Mouse (Mus musculus): Measurements from ENCODE around the gene Ly6g6c.

Gene Ly6g6c

GRCm38 (mm10) chr17:35064951-35065947 is at the start of gene Ly6g6c:
Gene Ly6g6c (plus strand): TSS chr17:35065388.
- ATAC-seq (ENCODE audit: low TSS enrichment): no peak

- ATAC-seq (ENCODE audit: low TSS enrichment): no peak
Observed at GRCm38 (mm10) chr17:35016376-35016775, 48.8 kb upstream of the Ly6g6c start, which contains the start of gene Vwa7. Gene Vwa7 (plus strand): TSS chr17:35016579.

- no peak for ATAC-seq (ENCODE audit: low TSS enrichment)
Observed at GRCm38 (mm10) chr17:35016791-35017705, 48.1 kb upstream of the Ly6g6c start.

GRCm38 (mm10) chr17:35017706-35018030 is 47.5 kb upstream of the Ly6g6c start:
- ATAC-seq (ENCODE audit: low TSS enrichment): no peak

- ATAC-seq (ENCODE audit: low TSS enrichment): no peak
Observed at GRCm38 (mm10) chr17:35018171-35018570, 47.0 kb upstream of the Ly6g6c start.

- ATAC-seq (ENCODE audit: low TSS enrichment): no peak
Observed at GRCm38 (mm10) chr17:35019894-35020293, 45.3 kb upstream of the Ly6g6c start.

GRCm38 (mm10) chr17:35020551-35020950 is 44.6 kb upstream of the Ly6g6c start:
- no peak for ATAC-seq (ENCODE audit: low TSS enrichment)

- ATAC-seq (ENCODE audit: low TSS enrichment): peak; percentile 70
Observed at GRCm38 (mm10) chr17:35021163-35021808, 43.9 kb upstream of the Ly6g6c start.

- ATAC-seq (ENCODE audit: low TSS enrichment): no peak
Observed at GRCm38 (mm10) chr17:35021842-35022477, 43.2 kb upstream of the Ly6g6c start.

GRCm38 (mm10) chr17:35022541-35023060 is 42.6 kb upstream of the Ly6g6c start:
- ATAC-seq (ENCODE audit: low TSS enrichment): no peak

- no peak for ATAC-seq (ENCODE audit: low TSS enrichment)
Observed at GRCm38 (mm10) chr17:35023221-35023620, 42.0 kb upstream of the Ly6g6c start.

- ATAC-seq (ENCODE audit: low TSS enrichment): no peak
Observed at GRCm38 (mm10) chr17:35023756-35024155, 41.4 kb upstream of the Ly6g6c start.

GRCm38 (mm10) chr17:35024261-35024660 is 40.9 kb upstream of the Ly6g6c start:
- no peak for ATAC-seq (ENCODE audit: low TSS enrichment)

- ATAC-seq (ENCODE audit: low TSS enrichment): no peak
Observed at GRCm38 (mm10) chr17:35024691-35025488, 40.3 kb upstream of the Ly6g6c start.

- ATAC-seq (ENCODE audit: low TSS enrichment): no peak
Observed at GRCm38 (mm10) chr17:35026206-35026605, 39.0 kb upstream of the Ly6g6c start.

GRCm38 (mm10) chr17:35027277-35028068 is 37.7 kb upstream of the Ly6g6c start, which contains the start of gene Sapcd1:
Gene Sapcd1 (minus strand): TSS chr17:35028016.
- ATAC-seq (ENCODE audit: low TSS enrichment): peak; percentile 62; the same call in 1 of the 2 replicates

GRCm38 (mm10) chr17:35028315-35028714 is 36.9 kb upstream of the Ly6g6c start:
- ATAC-seq (ENCODE audit: low TSS enrichment): no peak

GRCm38 (mm10) chr17:35029691-35030532 is 35.3 kb upstream of the Ly6g6c start:
- ATAC-seq (ENCODE audit: low TSS enrichment): no peak

All from frontal cortex, adult (tissue).